Mouse (Mus musculus) small intestine, adult 2 months (tissue): ENCODE results near the gene Sumf1.

ENCODE experiments used
- CTCF ChIP-seq: fragments of 200-500 bp; IDR thresholded peaks from 2 replicates; pipeline ENCODE4 v1.5.1; 2012; ENCODE audit warnings: low read depth, mild to moderate bottlenecking, control low read depth, inconsistent platforms, low read length, moderate library complexity, mixed read lengths; ENCODE audit not compliant: insufficient replicate concordance, insufficient read length; ENCODE audit errors: extremely low read depth
- POLR2A ChIP-seq: fragments of 200-500 bp; IDR thresholded peaks from 2 replicates; pipeline ENCODE4 v1.6.1; 2012; ENCODE audit warnings: low read depth, mild to moderate bottlenecking, control low read depth, inconsistent platforms, low read length, moderate library complexity

DNA sequence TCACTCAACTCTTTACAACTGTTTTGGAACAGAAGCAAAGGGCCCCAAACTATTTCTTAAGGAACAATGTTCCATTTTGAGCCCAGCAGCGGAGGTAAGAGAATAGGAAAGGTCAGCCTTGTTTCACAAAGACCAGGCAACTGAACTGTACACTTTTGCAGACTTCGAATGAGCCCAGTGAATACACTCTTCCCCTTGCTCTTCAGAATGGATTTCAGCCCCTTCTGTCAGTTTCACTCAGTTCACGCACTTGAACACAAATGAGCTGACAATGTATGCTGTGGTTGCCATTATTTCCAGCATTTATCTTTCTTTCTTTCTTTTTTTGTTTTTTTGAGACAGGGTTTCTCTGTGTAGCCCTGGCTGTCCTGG, 86.5 kb downstream of the Sumf1 start:
- TF ChIP-seq POLR2A (no peak), CTCF (no peak)
